In the genomic region with DNA sequence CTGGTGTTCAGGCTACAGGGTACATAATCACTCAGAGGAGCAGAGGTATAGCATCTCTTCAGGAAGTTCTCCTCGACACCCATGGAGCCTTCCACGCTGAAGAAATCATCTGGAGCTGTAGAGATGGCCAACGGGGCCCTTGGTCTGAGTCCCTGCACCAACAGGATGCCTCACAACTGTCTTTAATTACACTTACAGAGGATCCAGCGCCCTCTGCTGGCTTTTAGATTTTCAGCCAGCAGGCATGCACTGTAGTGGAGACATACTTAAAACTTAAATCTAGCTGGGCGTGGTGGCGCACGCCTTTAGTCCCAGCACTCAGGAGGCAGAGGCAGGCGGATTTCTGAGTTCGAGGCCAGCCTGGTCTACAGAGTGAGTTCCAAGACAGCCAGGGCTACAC, we compare ENCODE assay signal across 10 mouse cellular contexts. TPM values are rescaled to one million over a fixed set of nuclear protein-coding genes. Genes with fewer than 3 reads are reported as not detected.
DNase-seq lines count a peak whose midpoint lies in the region; ATAC-seq and TF ChIP-seq lines count a peak whose summit lies in the region.
"Had no signal": no experiment of that assay in that cellular context is flagged by ENCODE, and none has a peak within 500 bp of the region (broad histone marks: within the 10 kb centered on the region; RNA-seq: fewer than 3 reads in every experiment).

No protein-coding gene starts in this region.

- H3K4me1 ChIP-seq in lung, embryonic 14.5 days (ENCODE audit: insufficient read depth), result no peaks in the 10 kb centered on the region
- H3K4me1 ChIP-seq in stomach, postnatal 0 days (replicated peaks; ENCODE audit: control insufficient read depth, insufficient read depth), result no peaks in the 10 kb centered on the region
- H3K4me1 ChIP-seq: midbrain, embryonic 10.5 days had no signal

- intact Hi-C loops in left cerebral cortex, postnatal 4 days (cut with DNase I), result no loop called here

- no peaks in the 10 kb centered on the region for H3K27me3 ChIP-seq in lung, embryonic 14.5 days (ENCODE audit: insufficient read depth, low read length)
- no peaks in the 10 kb centered on the region for H3K27me3 ChIP-seq in stomach, postnatal 0 days (ENCODE audit: control insufficient read depth, insufficient read depth, low read length)

- H3K27ac ChIP-seq in lung, embryonic 14.5 days (ENCODE audit: low read depth), result no peak overlapping the region
- no peak overlapping the region for H3K27ac ChIP-seq in stomach, postnatal 0 days (replicated peaks)
- H3K27ac ChIP-seq: midbrain, embryonic 10.5 days had no signal

- no peaks in the 10 kb centered on the region for H3K9me3 ChIP-seq in lung, embryonic 14.5 days (ENCODE audit: low read depth, low read length)
- no peaks in the 10 kb centered on the region for H3K9me3 ChIP-seq in stomach, postnatal 0 days (ENCODE audit: control insufficient read depth, low read length)
- H3K9me3 ChIP-seq: midbrain, embryonic 10.5 days had no signal

- ATAC-seq in CD4-positive, CD25-positive, alpha-beta regulatory T cell, adult 4 months, result no peak
- no peak for ATAC-seq in lung, embryonic 14.5 days (ENCODE audit: insufficient read depth)
- no peak for ATAC-seq in stomach, postnatal 0 days (ENCODE audit: low FRiP score, low TSS enrichment)

- TF ChIP-seq EP300 in stomach, postnatal 0 days (optimal IDR thresholded peaks at IDR 0.05), result no peak

- no peak overlapping the region for H3K4me2 ChIP-seq in lung, embryonic 14.5 days
- H3K4me2 ChIP-seq in stomach, postnatal 0 days (replicated peaks; ENCODE audit: low read depth), result no peak overlapping the region

- peak; percentile 56 for DNase-seq in CD4-positive, CD25-positive, alpha-beta regulatory T cell, adult 2 months (ENCODE audit: low read depth, low spot score)
- peak; percentile 62 for DNase-seq in lung, embryonic 14.5 days
- DNase-seq in lung, adult 18-20 months, result no peak
- peak; percentile 19 for DNase-seq in c-Kit-negative CD71-positive TER-119-positive erythroid progenitor cells, embryonic 14.5 days (ENCODE audit: low read depth, low spot score)
- DNase-seq in stomach, postnatal 0 days (ENCODE audit: low spot score), result no peak
- no peak for DNase-seq in Muller cell, postnatal 12 days (ENCODE audit: inconsistent ontology term)
- no peak for DNase-seq in left cerebral cortex, postnatal 4 days
- DNase-seq: layer of hippocampus, postnatal 36 days had no signal

- peaks cover 98% of the 10 kb centered on the region for H3K36me3 ChIP-seq in lung, embryonic 14.5 days (ENCODE audit: insufficient read depth)
- H3K36me3 ChIP-seq in stomach, postnatal 0 days (ENCODE audit: control insufficient read depth, insufficient read depth, low read length), result peaks cover 47% of the 10 kb centered on the region

- no peak overlapping the region for H3K4me3 ChIP-seq in lung, embryonic 14.5 days (ENCODE audit: low read depth, low read length)
- H3K4me3 ChIP-seq in stomach, postnatal 0 days (ENCODE audit: low read depth, low read length), result no peak overlapping the region
- H3K4me3 ChIP-seq: midbrain, embryonic 10.5 days had no signal

- WGBS in lung, embryonic 14.5 days, result 90% methylated on average over 9 of the region's 9 CpGs
- 92% methylated on average over 9 of the region's 9 CpGs for WGBS in stomach, postnatal 0 days

- peak; percentile 34; the same call in 1 of the 2 replicates for TF ChIP-seq CTCF in lung, embryonic 14.5 days (IDR thresholded peaks at IDR 0.05; ENCODE audit: low read depth)
- TF ChIP-seq CTCF in stomach, postnatal 0 days (IDR thresholded peaks at IDR 0.05; ENCODE audit: low read depth), result peak; percentile 48

- H3K9ac ChIP-seq in lung, embryonic 14.5 days, result no peak overlapping the region
- no peak overlapping the region for H3K9ac ChIP-seq in stomach, postnatal 0 days (ENCODE audit: low read length)

RNA-seq across cellular contexts. Expression of gene AC170998.1, which starts 18.0 kb away (rescaled TPM):
- 10 to 100 TPM; 10.1 TPM for polyA plus RNA-seq in CD4-positive, CD25-positive, alpha-beta regulatory T cell, adult 4 months (2017; shearing (Covaris generic))
- 3.1 and 5.2 TPM in 2 replicates for polyA plus RNA-seq in lung, embryonic 14.5 days (2014; fragmentation: Nextera tagmentation; extraction: Ambion mirVana)
- 1.0 and 1.2 TPM in 2 replicates for polyA plus RNA-seq in stomach, postnatal 0 days (2015; fragmentation: Nextera tagmentation; extraction: Ambion mirVana)
- total RNA-seq in left cerebral cortex, postnatal 4 days (2021), result 1 to 10 TPM; 2.0 to 3.4 TPM

RNA-seq across cellular contexts. Expression of gene Mapk13, which starts 25.2 kb away (rescaled TPM):
- not detected for polyA plus RNA-seq in CD4-positive, CD25-positive, alpha-beta regulatory T cell, adult 4 months (2017; shearing (Covaris generic))
- 53.7 and 61.0 TPM in 2 replicates for polyA plus RNA-seq in lung, embryonic 14.5 days (2014; fragmentation: Nextera tagmentation; extraction: Ambion mirVana)
- 211 and 220 TPM in 2 replicates for polyA plus RNA-seq in stomach, postnatal 0 days (2015; fragmentation: Nextera tagmentation; extraction: Ambion mirVana)
- total RNA-seq in left cerebral cortex, postnatal 4 days (2021), result under 1 TPM; 0.72 to 0.83 TPM

RNA-seq across cellular contexts. Expression of gene Mapk14, which starts 52.8 kb away (rescaled TPM):
- 10 to 100 TPM; 17.8 to 20.7 TPM for polyA plus RNA-seq in CD4-positive, CD25-positive, alpha-beta regulatory T cell, adult 4 months (2017; shearing (Covaris generic))
- 76.1 and 77.4 TPM in 2 replicates for polyA plus RNA-seq in lung, embryonic 14.5 days (2014; fragmentation: Nextera tagmentation; extraction: Ambion mirVana)
- 31.4 and 33.4 TPM in 2 replicates for polyA plus RNA-seq in stomach, postnatal 0 days (2015; fragmentation: Nextera tagmentation; extraction: Ambion mirVana)
- 10 to 100 TPM; 46.5 to 53.2 TPM for total RNA-seq in left cerebral cortex, postnatal 4 days (2021)

RNA-seq across cellular contexts. Expression of gene Slc26a8, which starts 53.9 kb away (rescaled TPM):
- under 1 TPM in 1 of 2 experiments, not detected in 1; 0.32 TPM for polyA plus RNA-seq in CD4-positive, CD25-positive, alpha-beta regulatory T cell, adult 4 months (2017; shearing (Covaris generic))
- polyA plus RNA-seq in lung, embryonic 14.5 days (2014; fragmentation: Nextera tagmentation; extraction: Ambion mirVana), result 0.33 and 0.49 TPM in 2 replicates
- polyA plus RNA-seq in stomach, postnatal 0 days (2015; fragmentation: Nextera tagmentation; extraction: Ambion mirVana), result 0.24 and 0.50 TPM in 2 replicates
- 10 to 100 TPM in 1 of 2 experiments, 1 to 10 TPM in 1; 6.2 to 10.4 TPM for total RNA-seq in left cerebral cortex, postnatal 4 days (2021)

RNA-seq across cellular contexts. Expression of gene Brpf3, which starts 57.0 kb away (rescaled TPM):
- polyA plus RNA-seq in CD4-positive, CD25-positive, alpha-beta regulatory T cell, adult 4 months (2017; shearing (Covaris generic)), result 1 to 10 TPM; 1.1 to 2.2 TPM
- polyA plus RNA-seq in lung, embryonic 14.5 days (2014; fragmentation: Nextera tagmentation; extraction: Ambion mirVana), result 10.0 and 12.5 TPM in 2 replicates
- polyA plus RNA-seq in stomach, postnatal 0 days (2015; fragmentation: Nextera tagmentation; extraction: Ambion mirVana), result 5.2 and 5.7 TPM in 2 replicates
- total RNA-seq in left cerebral cortex, postnatal 4 days (2021), result 10 to 100 TPM; 40.4 to 41.5 TPM

Comparison
In these comparisons a context has a peak if more than half of its experiments do, and no peak if none do; other contexts are left out.
1. DNase-seq: peak in CD4-positive, CD25-positive, alpha-beta regulatory T cell, adult 2 months (single experiment), lung, embryonic 14.5 days (single experiment) and c-Kit-negative CD71-positive TER-119-positive erythroid progenitor cells, embryonic 14.5 days (single experiment); none in lung, adult 18-20 months (0 of 2), stomach, postnatal 0 days (single experiment), Muller cell, postnatal 12 days (single experiment) and left cerebral cortex, postnatal 4 days (single experiment).
2. RNA of gene Mapk13, which starts 25.2 kb away (polyA plus RNA-seq): 211 to 220 TPM in stomach, postnatal 0 days and 53.7 to 61.0 TPM in lung, embryonic 14.5 days; not detected in CD4-positive, CD25-positive, alpha-beta regulatory T cell, adult 4 months; every median in the first group is over 10 times any median in the second.